Comparison of ENCODE assay signal across 8 mouse cellular contexts in the genomic region with DNA sequence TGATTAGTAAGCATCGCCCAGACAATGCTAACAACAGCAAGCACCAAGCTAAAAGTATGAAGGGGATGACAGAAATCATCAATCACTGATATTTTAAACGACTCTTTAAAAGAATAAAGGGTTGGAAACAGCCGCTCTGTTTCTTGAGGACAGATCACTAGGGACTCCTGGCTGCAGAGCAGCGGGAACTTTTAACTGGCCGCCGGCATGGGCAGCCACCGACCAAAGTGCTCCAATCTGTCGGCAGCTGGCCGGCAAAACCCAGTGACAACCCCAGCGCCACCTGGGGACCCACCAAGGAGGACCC. TPM values are rescaled to one million over a fixed set of nuclear protein-coding genes. Genes with fewer than 3 reads are reported as not detected.
DNase-seq lines count a peak whose midpoint lies in the region; ATAC-seq lines count a peak whose summit lies in the region.

No protein-coding gene starts in this region.

- peaks cover 25% of the 10 kb centered on the region for H3K4me1 ChIP-seq in limb, embryonic 15.5 days
- peaks cover 12% of the 10 kb centered on the region; the same call in 1 of the 2 replicates for H3K4me1 ChIP-seq in stomach, embryonic 16.5 days (ENCODE audit: control insufficient read depth, insufficient read depth, low read length)

- peak overlapping the region; percentile 92 for H3K4me2 ChIP-seq in limb, embryonic 15.5 days
- H3K4me2 ChIP-seq in stomach, embryonic 16.5 days (ENCODE audit: low read depth, low read length) = peak overlapping the region; percentile 98; the same call in 1 of the 2 replicates

- peak overlapping the region; percentile 52 for H3K4me3 ChIP-seq in limb, embryonic 15.5 days
- peak overlapping the region; percentile 54 for H3K4me3 ChIP-seq in stomach, embryonic 16.5 days (replicated peaks; ENCODE audit: low read length)

- H3K27ac ChIP-seq in limb, embryonic 15.5 days = no peak overlapping the region
- H3K27ac ChIP-seq in stomach, embryonic 16.5 days (ENCODE audit: low read length) = no peak overlapping the region

- H3K9me3 ChIP-seq in limb, embryonic 15.5 days = no peaks in the 10 kb centered on the region
- no peaks in the 10 kb centered on the region for H3K9me3 ChIP-seq in stomach, embryonic 16.5 days (replicated peaks; ENCODE audit: control insufficient read depth, low read length)

- peaks cover 77% of the 10 kb centered on the region for H3K27me3 ChIP-seq in limb, embryonic 15.5 days
- peaks cover 71% of the 10 kb centered on the region for H3K27me3 ChIP-seq in stomach, embryonic 16.5 days (ENCODE audit: control insufficient read depth, insufficient read depth, low read length)

- H3K36me3 ChIP-seq in limb, embryonic 15.5 days = no peaks in the 10 kb centered on the region
- H3K36me3 ChIP-seq in stomach, embryonic 16.5 days (ENCODE audit: control insufficient read depth, insufficient read depth, low read length) = no peaks in the 10 kb centered on the region

- H3K9ac ChIP-seq in limb, embryonic 15.5 days = 0 out of 2 replicates have a peak overlapping the region, but pooled peaks have one; percentile 37
- H3K9ac ChIP-seq in stomach, embryonic 16.5 days (ENCODE audit: low read length) = no peak overlapping the region

- DNase-seq in embryo, embryonic 10 days (ENCODE audit: low spot score) = peak; percentile 44
- no peak for DNase-seq in embryo, embryonic 9.5 days (ENCODE audit: extremely low spot score)
- peak; percentile 17 for DNase-seq in right cerebral cortex, postnatal 25 days
- no peak for DNase-seq in right cerebral cortex, adult 18-20 months
- no peak for DNase-seq in adipocyte (ENCODE audit: low spot score)
- DNase-seq in layer of hippocampus, adult 8-10 months (ENCODE audit: low spot score in 2 of 2) = no peak

- ATAC-seq in limb, embryonic 15.5 days (ENCODE audit: insufficient number of reproducible peaks, low FRiP score, low TSS enrichment, low read depth) = no peak
- no peak for ATAC-seq in stomach, embryonic 16.5 days (ENCODE audit: insufficient read depth, low FRiP score)

- under 1% methylated on average over 10 of the region's 10 CpGs for WGBS in limb, embryonic 15.5 days
- 2% methylated on average over 10 of the region's 10 CpGs for WGBS in stomach, embryonic 16.5 days

RNA-seq across cellular contexts. Expression of gene Reln, which starts 1.0 kb away (rescaled TPM):
- polyA plus RNA-seq in limb, embryonic 15.5 days (2015; fragmentation: Nextera tagmentation; extraction: Ambion mirVana) = 3.6 and 3.8 TPM in 2 replicates
- polyA plus RNA-seq in stomach, embryonic 16.5 days (2015; fragmentation: Nextera tagmentation; extraction: Ambion mirVana) = 4.7 and 4.8 TPM in 2 replicates
- total RNA-seq in layer of hippocampus, adult 8-10 months (2022) = 10 to 100 TPM; 35.3 to 49.0 (median 41.5) TPM

Comparison
In these comparisons a context has a peak if more than half of its experiments do, and no peak if none do; other contexts are left out.
1. DNase-seq: peak in embryo, embryonic 10 days (single experiment) and right cerebral cortex, postnatal 25 days (single experiment); none in embryo, embryonic 9.5 days (single experiment), right cerebral cortex, adult 18-20 months (single experiment), adipocyte (single experiment) and layer of hippocampus, adult 8-10 months (0 of 2).